Mouse (Mus musculus) intestine, embryonic 16.5 days (tissue): ENCODE results near the gene Mipep. TPM values are rescaled to one million over a fixed set of nuclear protein-coding genes. Genes with fewer than 3 reads are reported as not detected.

Source experiments
- ATAC-seq: fragments of 200-750 bp; cut with Nextera tagmentation; 2 replicates; pipeline ENCODE4 v1.8.0; 2017; ENCODE audit warnings: moderate TSS enrichment, moderate library complexity
- H3K27ac ChIP-seq: fragments of 300-500 bp; sonication (generic); 2 replicates; pipeline ENCODE4 v1.5.1; 2014; ENCODE audit warnings: mild to moderate bottlenecking, low read length
- H3K27me3 ChIP-seq: fragments of 300-500 bp; sonication (generic); replicated peaks from 2 replicates; pipeline ENCODE4 v1.6.1; 2014; ENCODE audit warnings: low read length, control low read depth, mixed read lengths; ENCODE audit not compliant: control insufficient read depth, insufficient read depth
- H3K36me3 ChIP-seq: fragments of 300-500 bp; sonication (generic); 2 replicates; pipeline ENCODE4 v1.6.1; 2014; ENCODE audit warnings: low read length, control low read depth; ENCODE audit not compliant: control insufficient read depth, insufficient read depth
- H3K4me1 ChIP-seq: fragments of 300-500 bp; sonication (generic); 2 replicates; pipeline ENCODE4 v1.6.1; 2014; ENCODE audit warnings: low read length, control low read depth, mixed read lengths; ENCODE audit not compliant: control insufficient read depth, insufficient read depth
- H3K4me2 ChIP-seq: fragments of 300-500 bp; sonication (generic); 2 replicates; pipeline ENCODE4 v1.6.1; 2014; ENCODE audit warnings: low read depth, low read length, control low read depth
- H3K4me3 ChIP-seq: fragments of 300-500 bp; sonication (generic); 2 replicates; pipeline ENCODE4 v1.5.1; 2014; ENCODE audit warnings: mild to moderate bottlenecking, low read length
- H3K9ac ChIP-seq: fragments of 300-500 bp; sonication (generic); 2 replicates; pipeline ENCODE4 v1.6.1; 2014; ENCODE audit warnings: low read depth, low read length
- H3K9me3 ChIP-seq: fragments of 300-500 bp; sonication (generic); 2 replicates; pipeline ENCODE4 v1.6.1; 2016; ENCODE audit warnings: low read length, control low read depth; ENCODE audit not compliant: control insufficient read depth
- WGBS: fragments of 180-500 bp; shearing (Covaris S2); extraction: QIAGEN DNeasy Blood & Tissue Kit; methylation state at CpG from one replicate; pipeline ENCODE4 v1.1.7; 2014; 5-methylcytosine and 5-hydroxymethylcytosine counted together
- polyA plus RNA-seq: library from polyadenylated mRNA; unstranded; fragments of >200 nt; fragmentation: Nextera tagmentation; extraction: Ambion mirVana; gene quantifications from 2 replicates; pipeline ENCODE4 v1.2.1, GENCODE M21; 2015

Gene Mipep
- polyA plus RNA-seq, 1 experiment from 2014 or later: 20.0 TPM

- H3K36me3 ChIP-seq: no peaks in the 10 kb centered on the region
- peaks cover 9% of the 10 kb centered on the region; the same call in 1 of the 2 replicates for H3K4me1 ChIP-seq
- no peaks in the 10 kb centered on the region for H3K27me3 ChIP-seq
- no peak overlapping the region for H3K4me2 ChIP-seq
- no peak overlapping the region for H3K9ac ChIP-seq
- ATAC-seq: no peak
- no peak overlapping the region for H3K27ac ChIP-seq
- H3K4me3 ChIP-seq: no peak overlapping the region
- no peaks in the 10 kb centered on the region for H3K9me3 ChIP-seq
- 80% methylated on average over 14 of the region's 14 CpGs for WGBS
Measured at GRCm38 (mm10) chr14:60841977-60842659, 57.7 kb downstream of the Mipep start.

GRCm38 (mm10) chr14:60843596-60843995 is 59.2 kb downstream of the Mipep start:
- peaks cover 9% of the 10 kb centered on the region; the same call in 1 of the 2 replicates for H3K4me1 ChIP-seq
- H3K36me3 ChIP-seq: no peaks in the 10 kb centered on the region
- no peaks in the 10 kb centered on the region for H3K27me3 ChIP-seq
- no peak overlapping the region for H3K4me3 ChIP-seq
- H3K4me2 ChIP-seq: no peak overlapping the region
- WGBS: 72% methylated on average over 7 of the region's 7 CpGs
- no peak for ATAC-seq
- H3K9ac ChIP-seq: no peak overlapping the region
- H3K27ac ChIP-seq: no peak overlapping the region
- no peaks in the 10 kb centered on the region for H3K9me3 ChIP-seq

GRCm38 (mm10) chr14:60845261-60846045 is 61.1 kb downstream of the Mipep start:
- peaks cover 9% of the 10 kb centered on the region; the same call in 1 of the 2 replicates for H3K4me1 ChIP-seq
- H3K4me2 ChIP-seq: no peak overlapping the region
- H3K4me3 ChIP-seq: no peak overlapping the region
- no peaks in the 10 kb centered on the region for H3K27me3 ChIP-seq
- no peaks in the 10 kb centered on the region for H3K36me3 ChIP-seq
- ATAC-seq: no peak
- WGBS: 48% methylated on average over 10 of the region's 10 CpGs
- H3K9ac ChIP-seq: no peak overlapping the region
- H3K9me3 ChIP-seq: no peaks in the 10 kb centered on the region
- H3K27ac ChIP-seq: no peak overlapping the region

- no peaks in the 10 kb centered on the region for H3K9me3 ChIP-seq
- no peak for ATAC-seq
- 78% methylated on average over 5 of the region's 5 CpGs for WGBS
- H3K9ac ChIP-seq: no peak overlapping the region
- peaks cover 9% of the 10 kb centered on the region; the same call in 1 of the 2 replicates for H3K4me1 ChIP-seq
- H3K27ac ChIP-seq: no peak overlapping the region
- no peak overlapping the region for H3K4me2 ChIP-seq
- H3K27me3 ChIP-seq: no peaks in the 10 kb centered on the region
- no peaks in the 10 kb centered on the region for H3K36me3 ChIP-seq
- H3K4me3 ChIP-seq: no peak overlapping the region
Measured at GRCm38 (mm10) chr14:60846174-60846573, 61.8 kb downstream of the Mipep start.

- H3K9me3 ChIP-seq: no peaks in the 10 kb centered on the region
- no peak overlapping the region for H3K27ac ChIP-seq
- H3K36me3 ChIP-seq: no peaks in the 10 kb centered on the region
- no peaks in the 10 kb centered on the region for H3K27me3 ChIP-seq
- WGBS: 71% methylated on average over 5 of the region's 5 CpGs
- H3K4me3 ChIP-seq: no peak overlapping the region
- peak; percentile 50 for ATAC-seq
- no peak overlapping the region for H3K9ac ChIP-seq
- no peak overlapping the region for H3K4me2 ChIP-seq
- peaks cover 9% of the 10 kb centered on the region; the same call in 1 of the 2 replicates for H3K4me1 ChIP-seq
Measured at GRCm38 (mm10) chr14:60848194-60848593, 63.8 kb downstream of the Mipep start.

- 81% methylated on average over 14 of the region's 14 CpGs for WGBS
- no peak overlapping the region for H3K4me3 ChIP-seq
- no peak overlapping the region for H3K4me2 ChIP-seq
- no peaks in the 10 kb centered on the region for H3K27me3 ChIP-seq
- H3K9me3 ChIP-seq: no peaks in the 10 kb centered on the region
- no peak overlapping the region for H3K9ac ChIP-seq
- H3K36me3 ChIP-seq: no peaks in the 10 kb centered on the region
- H3K27ac ChIP-seq: no peak overlapping the region
- ATAC-seq: no peak
- peaks cover 4% of the 10 kb centered on the region; the same call in 1 of the 2 replicates for H3K4me1 ChIP-seq
Measured at GRCm38 (mm10) chr14:60850101-60850500, 65.7 kb downstream of the Mipep start.

GRCm38 (mm10) chr14:60851632-60852031 is 67.3 kb downstream of the Mipep start:
- H3K36me3 ChIP-seq: no peaks in the 10 kb centered on the region
- 0 out of 2 replicates have a peak, but pooled peaks cover 2% of the 10 kb centered on the region for H3K4me1 ChIP-seq
- WGBS: 91% methylated on average over 5 of the region's 5 CpGs
- H3K9ac ChIP-seq: no peak overlapping the region
- H3K27me3 ChIP-seq: no peaks in the 10 kb centered on the region
- no peak overlapping the region for H3K4me2 ChIP-seq
- no peak overlapping the region for H3K27ac ChIP-seq
- H3K9me3 ChIP-seq: no peaks in the 10 kb centered on the region
- no peak for ATAC-seq
- H3K4me3 ChIP-seq: no peak overlapping the region

- Histone ChIP-seq H3K4me1 (peaks cover 12% of the 10 kb centered on the region; the same call in 1 of the 2 replicates), H3K4me2 (no peak overlapping the region), H3K9me3 (no peaks in the 10 kb centered on the region), H3K27ac (peak overlapping the region; percentile 61; the same call in 1 of the 2 replicates), H3K4me3 (no peak overlapping the region), H3K9ac (no peak overlapping the region), H3K27me3 (no peaks in the 10 kb centered on the region), H3K36me3 (0 out of 2 replicates have a peak, but pooled peaks cover 2% of the 10 kb centered on the region)
- 29% methylated on average over 7 of the region's 7 CpGs for WGBS
- peak; percentile 67 for ATAC-seq
Measured at GRCm38 (mm10) chr14:60856199-60856912, 72.0 kb downstream of the Mipep start.

GRCm38 (mm10) chr14:60856913-60857300 is 72.5 kb downstream of the Mipep start:
- WGBS: 43% methylated on average over 7 of the region's 7 CpGs
- H3K36me3 ChIP-seq: 0 out of 2 replicates have a peak, but pooled peaks cover 2% of the 10 kb centered on the region
- no peak overlapping the region for H3K4me3 ChIP-seq
- H3K4me1 ChIP-seq: peaks cover 12% of the 10 kb centered on the region; the same call in 1 of the 2 replicates
- no peaks in the 10 kb centered on the region for H3K9me3 ChIP-seq
- ATAC-seq: no peak
- H3K9ac ChIP-seq: no peak overlapping the region
- H3K4me2 ChIP-seq: no peak overlapping the region
- H3K27me3 ChIP-seq: no peaks in the 10 kb centered on the region
- H3K27ac ChIP-seq: peak overlapping the region; percentile 65
